Mouse (Mus musculus) right cerebral cortex, postnatal 25 days (tissue): ENCODE data around the gene Smyd2.

Experiments used
- DNase-seq: peaks from one replicate; pipeline ENCODE4 v3.0.0; 2022

Gene Smyd2

DNA sequence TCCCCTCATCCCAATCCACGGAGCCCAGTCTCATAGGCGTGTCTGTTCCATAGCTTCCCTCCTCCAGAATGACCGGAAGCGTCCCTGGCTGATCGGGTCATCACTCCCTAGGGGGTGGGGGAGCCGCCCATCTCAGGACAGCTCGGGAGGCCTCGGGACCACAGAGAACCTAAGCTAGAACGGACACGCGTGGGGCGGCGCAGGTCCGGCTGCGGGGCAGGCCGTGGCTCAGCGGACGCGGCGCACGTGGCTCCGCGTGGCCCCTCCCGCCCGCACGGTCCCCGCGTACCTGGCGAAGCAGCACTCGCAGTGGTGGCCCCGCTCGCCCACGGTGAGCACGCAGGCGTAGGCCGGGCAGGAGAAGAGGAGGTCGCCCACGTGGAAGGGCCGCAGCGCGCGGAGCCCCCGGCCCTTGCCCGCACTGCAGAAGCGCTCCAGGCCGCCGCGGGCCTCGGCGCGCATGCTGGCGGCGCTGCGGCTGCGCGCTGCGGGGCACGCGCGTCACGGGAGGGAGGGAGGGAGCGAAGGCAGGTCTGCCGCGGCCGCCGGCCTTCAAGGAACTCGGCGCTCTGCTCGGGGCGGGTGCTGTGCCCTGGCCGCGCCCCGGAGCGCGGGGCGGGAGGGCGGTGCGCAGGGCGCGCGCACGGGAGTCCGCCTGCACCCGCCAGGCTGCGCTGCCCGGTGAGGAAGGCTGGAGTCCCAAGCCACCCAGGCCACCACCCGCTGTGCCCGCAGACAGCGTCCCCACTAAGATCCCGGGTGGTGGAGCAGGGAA, at the start of gene Smyd2:
TSS of gene Smyd2 (minus strand) at position 546 of the 775 bp plus-strand sequence.
- DNase-seq = peak; percentile 76

DNA sequence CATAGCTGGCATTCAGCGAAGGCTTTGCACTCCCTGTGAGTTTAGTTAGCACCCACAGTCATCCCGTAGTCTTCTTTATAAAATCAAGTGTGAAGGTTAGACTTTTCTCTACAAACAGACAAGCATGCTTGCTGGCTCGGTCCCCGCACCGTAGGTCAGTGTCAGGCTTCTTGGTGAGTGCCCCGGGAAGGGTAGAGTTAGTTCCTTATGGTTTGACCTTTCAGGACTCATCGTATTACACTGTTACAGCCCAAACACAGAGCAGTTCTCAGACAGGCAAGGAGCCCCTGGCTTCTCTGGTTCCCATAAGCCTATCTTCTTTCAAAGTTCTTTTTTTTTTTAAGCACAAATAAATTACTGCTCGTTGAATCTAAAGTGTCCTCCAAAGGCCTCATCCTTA, 48.2 kb upstream of the Smyd2 start:
- no peak for DNase-seq

DNA sequence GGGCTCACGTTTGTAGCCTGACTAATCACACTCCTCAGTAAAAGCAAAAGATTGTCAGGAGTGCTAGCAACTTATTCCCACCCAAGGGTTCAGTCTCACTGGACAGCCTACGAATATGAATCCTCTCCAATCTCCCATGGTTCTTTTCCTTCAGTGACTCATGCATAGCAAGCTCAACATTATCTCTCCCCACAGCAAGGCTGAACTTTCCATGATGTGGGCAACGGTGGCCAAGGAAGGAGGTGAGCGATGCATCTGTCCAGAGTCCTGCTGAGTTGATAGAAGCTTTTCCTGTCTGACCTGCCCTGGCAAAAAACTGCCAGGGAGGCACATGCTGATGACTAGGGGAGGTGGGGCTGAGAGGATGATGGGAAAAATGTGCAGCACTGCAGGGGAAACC, 45.9 kb upstream of the Smyd2 start:
- no peak for DNase-seq

DNA sequence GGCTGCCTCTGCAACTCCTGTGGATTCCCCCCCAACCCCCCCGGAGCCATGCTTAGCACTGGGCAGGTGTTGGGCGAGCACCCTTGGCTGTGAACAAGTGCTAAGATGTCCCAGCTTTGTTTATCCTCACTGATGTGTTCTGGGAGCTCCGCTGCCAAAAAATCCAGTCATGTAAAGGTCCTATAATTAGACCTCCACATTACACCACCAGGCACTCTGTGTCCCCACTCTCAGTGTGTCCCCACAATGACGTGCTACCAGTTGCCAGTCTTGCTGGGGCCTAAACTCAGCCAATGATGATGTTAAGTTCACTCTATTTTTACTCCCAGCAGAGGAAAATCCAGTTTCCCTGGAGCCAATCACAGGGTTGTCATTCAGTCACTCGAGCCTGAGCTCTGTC, 38.3 kb upstream of the Smyd2 start:
- peak; percentile 47 for DNase-seq

DNA sequence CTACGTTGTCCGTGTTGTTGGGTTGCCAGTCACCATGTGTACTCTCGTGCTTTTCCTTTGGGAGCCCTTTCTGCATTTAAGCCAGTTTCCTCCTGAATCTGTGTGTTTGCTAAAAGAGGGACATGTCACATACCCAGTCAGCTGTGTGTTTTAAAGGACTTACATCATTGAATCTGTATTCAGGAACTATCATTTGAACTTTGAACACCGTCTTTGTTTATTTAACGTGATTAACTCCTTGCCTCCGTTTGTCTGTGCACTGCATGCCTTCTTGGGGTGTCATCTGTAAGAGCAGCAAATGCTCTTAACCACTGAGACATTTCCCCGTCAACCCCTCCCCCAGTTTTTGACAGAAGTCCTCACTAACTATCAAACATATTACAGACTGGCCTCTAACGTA, 37.6 kb upstream of the Smyd2 start:
- no peak for DNase-seq

DNA sequence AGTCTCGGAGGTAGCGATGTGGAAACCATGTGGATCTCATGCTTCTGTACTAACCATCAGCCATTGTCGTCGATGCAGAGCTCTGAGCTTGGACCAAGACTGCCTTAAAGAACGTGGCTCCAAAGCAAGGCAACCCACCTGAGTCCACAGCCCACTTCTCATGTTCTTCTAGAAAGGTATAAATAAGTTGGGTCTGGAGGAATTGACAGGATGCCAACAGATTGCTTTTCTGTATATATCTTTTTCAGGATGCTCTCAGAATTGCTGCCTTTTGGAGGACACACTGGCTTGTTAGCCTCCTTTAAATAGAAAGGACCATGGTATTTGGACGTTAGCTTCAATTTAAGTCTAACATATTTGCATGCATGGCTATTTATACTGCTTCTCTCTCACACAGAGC, 29.7 kb upstream of the Smyd2 start:
- DNase-seq = no peak

DNA sequence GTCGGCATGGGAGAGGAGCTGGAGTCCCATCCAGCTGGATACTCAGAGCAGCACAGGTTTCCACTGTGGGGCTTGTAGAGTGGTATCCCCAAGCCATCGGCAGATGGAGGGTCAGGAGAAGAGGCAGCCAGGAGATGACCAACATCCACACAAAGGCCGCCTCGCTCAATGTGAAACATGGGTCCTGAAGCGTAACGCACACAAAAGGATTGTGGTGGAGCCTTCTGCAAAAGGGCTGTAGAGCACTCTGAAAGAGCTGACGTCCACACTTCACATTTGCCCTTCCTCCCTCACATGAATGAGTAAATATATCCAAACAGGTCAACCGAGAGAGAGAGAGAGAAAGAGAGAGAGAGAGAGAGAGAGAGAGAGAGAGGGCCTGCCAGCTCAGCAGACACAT, 25.2 kb upstream of the Smyd2 start:
- no peak for DNase-seq

DNA sequence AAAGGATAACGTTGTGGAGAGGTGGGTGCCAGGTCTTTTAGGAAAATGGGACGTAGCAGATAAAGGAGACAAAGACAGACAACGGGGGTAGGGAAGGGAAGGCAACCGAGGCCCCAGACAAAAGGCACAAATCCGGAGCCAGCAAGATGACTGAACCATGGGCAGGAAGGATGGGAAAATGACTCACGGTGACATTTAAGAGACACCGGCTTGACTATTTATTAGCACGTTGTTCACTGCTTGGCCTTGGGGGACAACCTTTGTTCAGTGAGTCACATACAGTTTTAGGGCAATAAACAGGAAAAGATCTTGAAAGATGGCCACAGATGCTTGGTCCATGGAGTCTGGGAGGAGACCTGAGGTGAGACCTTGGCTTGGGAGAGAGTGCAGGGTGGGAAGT, 24.0 kb upstream of the Smyd2 start:
- DNase-seq = no peak

DNA sequence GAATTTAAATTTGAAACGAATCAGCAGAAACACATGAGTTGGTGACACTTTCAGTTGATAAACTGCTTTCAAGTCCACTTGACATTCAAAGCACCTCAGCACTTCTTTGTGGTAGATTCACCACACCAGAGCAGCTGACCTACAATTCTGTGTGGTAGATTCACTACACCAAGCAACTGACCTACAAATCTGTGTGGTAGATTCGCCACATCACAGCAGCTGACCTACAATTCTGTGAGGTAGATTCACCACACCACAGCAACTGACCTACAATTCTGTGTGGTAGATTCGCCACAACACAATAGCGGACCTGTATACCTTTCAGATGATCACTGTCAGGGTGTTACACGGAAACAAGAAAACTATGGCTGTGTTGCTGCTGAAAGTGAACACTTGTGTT, 19.6 kb upstream of the Smyd2 start:
- DNase-seq = no peak

DNA sequence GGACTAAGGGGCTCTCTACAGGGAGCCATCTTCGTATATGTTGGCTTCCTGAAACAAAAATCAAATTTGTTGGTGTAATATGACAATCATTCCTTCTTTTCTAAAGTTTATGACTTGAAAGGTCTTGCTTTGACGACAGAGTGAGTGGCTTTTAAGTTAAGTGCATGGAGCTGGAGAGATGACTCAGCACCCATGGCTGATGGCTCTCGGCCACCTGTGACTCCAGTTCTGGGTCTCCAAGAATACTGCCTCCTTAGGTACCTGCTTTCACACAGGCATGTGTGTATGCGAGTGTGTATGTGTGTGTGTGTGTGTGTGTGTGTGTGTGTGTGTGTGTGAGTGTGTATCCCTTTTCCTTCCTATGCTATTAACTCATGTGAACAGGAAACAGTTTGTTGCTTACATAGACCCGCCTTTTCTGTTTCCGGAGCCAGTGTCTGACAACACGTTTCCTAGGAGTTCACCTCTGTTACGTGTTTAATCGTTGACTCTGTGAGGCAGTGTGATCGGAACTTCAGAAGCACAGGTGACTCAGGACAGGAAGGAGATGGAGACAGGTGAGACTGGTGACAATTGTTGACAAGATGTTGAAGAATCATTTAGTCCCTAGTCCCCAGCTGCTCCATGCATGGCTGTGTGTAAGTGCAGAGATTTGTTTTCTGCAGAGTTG, 14.4 kb upstream of the Smyd2 start:
- no peak for DNase-seq

DNA sequence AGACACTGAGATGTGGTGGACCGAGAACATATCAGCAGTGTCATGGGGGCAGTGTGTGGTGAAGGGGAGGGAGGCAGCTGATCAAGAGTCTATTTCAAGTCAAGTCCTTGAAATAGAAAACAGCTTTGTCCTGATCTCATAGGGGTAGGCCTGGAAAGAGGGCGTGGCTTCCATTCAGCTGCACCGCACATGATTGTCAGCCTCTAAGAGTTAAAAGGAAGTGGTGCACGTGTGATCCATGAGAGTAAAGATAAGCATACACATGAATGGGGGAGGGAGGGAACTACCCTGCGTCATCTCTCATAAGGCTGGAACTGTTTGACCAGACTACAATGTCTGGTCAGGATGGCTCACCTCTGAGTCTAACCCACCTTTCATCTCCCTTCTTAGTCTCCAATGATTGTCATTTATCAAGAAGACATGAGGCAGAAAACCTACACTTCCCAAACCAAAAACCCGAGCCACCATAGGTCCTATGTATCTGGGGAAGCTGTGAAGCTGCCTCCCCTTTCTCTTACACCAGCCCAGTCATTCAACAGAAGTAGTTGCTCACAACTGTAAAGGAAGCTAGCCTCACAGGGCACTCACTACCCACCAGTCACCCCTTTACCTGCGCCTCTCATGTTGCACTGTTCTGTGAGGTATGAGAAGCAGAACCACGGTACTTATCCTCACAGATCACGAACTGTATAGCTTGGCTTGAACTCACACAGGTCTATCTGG, 11.5 kb upstream of the Smyd2 start:
- no peak for DNase-seq

DNA sequence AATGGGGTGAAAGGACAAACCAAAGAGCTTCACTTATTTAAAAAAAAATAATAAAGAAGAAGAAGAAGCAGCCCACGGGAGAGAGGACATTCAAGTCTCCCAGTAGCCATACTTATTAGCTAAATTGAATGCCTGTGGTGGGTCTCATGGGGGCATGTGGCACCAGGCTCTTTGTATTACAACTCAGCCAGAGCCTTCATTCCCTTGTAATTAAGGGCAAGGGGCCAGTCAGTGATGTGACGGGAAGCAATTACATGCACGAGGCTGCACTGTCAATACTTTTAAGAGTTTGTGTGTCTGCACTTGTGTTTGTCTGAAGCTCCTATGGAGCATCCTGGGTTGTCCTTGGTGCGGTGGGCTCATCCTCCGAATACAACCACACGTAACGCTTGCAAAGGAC, 10.8 kb upstream of the Smyd2 start:
- DNase-seq = no peak

DNA sequence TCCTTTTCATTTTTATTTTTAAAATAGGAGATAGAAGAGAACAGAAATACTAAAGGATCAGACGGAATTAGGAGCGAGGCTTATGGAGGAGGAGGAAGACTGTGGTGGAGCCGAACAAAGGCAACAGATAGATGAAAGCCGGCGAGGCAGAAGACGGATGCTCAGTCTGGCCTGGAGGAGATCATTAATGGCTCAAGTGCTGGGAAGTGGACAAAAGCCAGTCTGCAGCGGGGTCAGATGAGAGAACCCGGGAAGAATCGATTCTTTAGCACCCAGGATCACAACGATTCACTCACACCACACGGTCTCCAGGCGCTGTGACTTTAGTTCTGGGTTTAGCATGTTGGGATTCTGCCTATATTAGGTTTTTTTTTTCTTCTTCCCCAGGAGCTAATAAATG, 10.0 kb upstream of the Smyd2 start:
- no peak for DNase-seq

DNA sequence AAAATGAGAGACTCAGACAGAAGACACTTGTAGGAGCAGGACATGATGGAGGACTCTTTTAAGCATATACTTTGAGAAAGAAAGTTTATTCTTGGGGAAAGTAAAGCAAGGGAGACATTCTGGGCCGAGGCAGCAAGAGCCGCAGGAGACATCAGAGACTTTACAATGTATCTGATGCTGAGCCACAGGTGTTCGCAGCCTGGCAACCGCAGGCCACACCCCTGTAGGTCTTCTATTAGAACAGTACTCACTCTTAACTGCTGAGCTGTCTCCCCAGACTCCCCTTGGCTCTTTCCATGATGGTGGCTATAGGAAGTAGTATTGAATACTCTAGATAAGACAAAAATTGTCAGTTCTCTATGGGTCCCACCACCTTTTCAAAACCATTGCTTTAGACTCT, 7.7 kb upstream of the Smyd2 start:
- DNase-seq = no peak

DNA sequence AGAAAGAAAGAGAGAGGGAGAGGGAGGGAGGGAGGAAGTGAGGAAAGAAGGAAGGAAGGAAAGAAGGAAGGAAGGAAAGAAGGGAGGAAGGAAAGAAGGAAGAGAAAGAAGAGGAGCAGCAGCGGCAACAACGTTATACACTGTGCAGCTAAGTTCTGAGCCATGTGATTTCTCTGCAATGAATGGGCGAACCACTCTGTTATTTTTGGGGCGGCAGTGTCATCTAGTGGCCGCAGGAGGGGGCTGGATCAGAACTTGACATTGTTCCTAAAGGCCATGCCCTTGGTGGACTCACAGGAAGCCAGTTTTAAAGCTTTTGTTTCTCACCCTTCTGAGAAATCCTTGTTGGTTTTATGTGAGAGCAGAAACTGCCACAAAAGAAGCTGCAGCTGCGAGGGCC, 5.5 kb upstream of the Smyd2 start:
- no peak for DNase-seq

DNA sequence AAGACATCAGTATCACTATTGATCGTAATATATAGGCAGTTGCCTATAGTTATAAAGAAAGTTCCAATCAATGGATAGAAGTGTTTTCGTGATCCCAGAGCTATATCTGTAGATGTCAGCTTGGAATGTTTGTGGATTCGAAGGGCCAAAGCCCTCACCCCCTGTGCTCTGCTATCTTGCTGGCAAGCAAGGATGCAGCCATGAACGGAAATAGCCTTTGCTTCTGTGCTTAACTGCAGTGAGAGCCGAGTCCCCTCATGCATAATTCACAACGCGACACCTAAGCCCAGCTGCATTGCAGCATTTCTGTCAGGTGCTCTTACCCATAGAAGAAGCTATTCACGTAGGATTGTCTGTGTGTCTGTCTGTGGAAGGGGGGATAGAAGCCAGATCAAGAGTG, 4.1 kb upstream of the Smyd2 start:
- no peak for DNase-seq

DNA sequence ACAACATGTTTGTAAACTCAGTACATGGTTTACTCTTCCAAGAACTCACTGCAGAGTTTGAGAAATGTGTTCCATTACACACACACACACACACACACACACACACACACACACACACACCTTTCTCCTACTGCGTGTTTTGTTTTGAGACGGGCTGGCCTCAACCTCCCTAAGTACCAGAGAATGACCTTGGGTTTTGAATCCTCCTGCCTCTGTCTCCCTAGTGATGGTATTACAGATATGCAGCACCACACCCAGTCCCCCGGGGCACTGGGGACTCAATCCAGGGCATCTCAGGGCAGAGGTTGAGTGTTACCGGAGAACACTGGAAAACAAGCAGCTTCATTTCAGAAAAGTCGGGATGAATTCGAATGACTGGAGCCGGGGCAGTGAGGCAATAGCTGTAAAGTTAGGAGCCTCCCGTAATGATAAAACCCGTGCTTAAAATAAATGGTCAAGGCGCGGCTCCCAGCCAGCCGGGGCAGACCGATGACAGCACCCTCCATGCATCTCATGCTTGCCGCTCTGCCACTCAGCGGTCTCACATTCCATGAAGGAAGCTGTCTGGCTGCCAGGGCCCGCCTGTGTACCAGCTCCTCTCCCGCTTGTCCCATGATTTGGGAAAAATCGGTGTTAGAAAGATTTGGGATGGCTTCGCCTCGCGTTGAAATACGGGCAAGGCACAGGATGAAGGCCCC, 1.9 kb upstream of the Smyd2 start:
- no peak for DNase-seq

DNA sequence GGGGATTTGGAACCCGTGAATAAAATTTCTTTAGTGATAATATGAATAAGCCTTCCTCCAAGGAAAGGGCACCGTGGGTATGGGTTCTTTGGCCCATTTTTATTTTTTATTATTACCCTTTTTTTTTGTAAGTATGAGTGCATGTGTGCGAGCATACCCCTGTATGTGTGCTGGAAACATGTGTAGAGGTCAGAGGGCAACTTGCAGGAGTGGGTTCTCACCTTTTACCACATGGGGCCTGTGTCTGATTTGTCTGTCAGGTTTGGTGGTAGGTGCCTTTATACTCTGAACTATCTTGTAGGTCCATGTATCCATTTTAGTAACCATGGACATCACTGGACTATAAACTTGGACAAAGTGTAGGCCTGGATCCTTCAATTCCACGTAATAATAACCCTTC, 994 bp upstream of the Smyd2 start:
- DNase-seq = no peak

DNA sequence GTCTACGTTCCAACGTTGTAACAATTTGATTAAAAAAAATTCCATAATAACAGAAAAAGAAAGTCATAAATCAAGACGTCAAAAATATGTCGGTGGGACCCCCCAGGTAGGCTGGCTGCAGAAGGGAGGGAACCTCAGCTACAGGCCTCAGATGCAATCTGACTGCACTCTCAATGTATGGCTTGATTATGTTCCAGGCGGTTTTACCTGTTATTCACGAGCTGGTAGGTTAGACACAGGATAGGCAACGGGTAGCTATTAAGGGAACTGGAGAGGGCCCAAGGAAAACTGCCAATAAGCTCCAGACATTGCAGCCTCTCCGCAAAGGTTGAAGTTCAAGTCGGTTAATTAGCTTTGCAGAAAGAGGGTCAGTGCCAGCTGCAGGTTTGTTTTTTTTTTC, 558 bp upstream of the Smyd2 start:
- no peak for DNase-seq

DNA sequence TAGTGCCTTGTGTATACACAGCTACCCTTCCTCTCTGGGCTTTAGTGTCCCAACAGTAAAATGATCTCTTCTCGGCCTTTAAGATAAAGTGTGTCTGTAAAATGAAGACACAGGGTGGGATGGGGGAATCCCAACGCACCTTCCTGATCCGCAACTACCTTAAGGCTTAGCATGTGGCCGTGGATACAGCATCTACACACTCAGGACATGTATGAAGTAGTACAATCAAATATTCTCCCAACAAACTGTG, 670 bp downstream of the Smyd2 start:
- no peak for DNase-seq

DNA sequence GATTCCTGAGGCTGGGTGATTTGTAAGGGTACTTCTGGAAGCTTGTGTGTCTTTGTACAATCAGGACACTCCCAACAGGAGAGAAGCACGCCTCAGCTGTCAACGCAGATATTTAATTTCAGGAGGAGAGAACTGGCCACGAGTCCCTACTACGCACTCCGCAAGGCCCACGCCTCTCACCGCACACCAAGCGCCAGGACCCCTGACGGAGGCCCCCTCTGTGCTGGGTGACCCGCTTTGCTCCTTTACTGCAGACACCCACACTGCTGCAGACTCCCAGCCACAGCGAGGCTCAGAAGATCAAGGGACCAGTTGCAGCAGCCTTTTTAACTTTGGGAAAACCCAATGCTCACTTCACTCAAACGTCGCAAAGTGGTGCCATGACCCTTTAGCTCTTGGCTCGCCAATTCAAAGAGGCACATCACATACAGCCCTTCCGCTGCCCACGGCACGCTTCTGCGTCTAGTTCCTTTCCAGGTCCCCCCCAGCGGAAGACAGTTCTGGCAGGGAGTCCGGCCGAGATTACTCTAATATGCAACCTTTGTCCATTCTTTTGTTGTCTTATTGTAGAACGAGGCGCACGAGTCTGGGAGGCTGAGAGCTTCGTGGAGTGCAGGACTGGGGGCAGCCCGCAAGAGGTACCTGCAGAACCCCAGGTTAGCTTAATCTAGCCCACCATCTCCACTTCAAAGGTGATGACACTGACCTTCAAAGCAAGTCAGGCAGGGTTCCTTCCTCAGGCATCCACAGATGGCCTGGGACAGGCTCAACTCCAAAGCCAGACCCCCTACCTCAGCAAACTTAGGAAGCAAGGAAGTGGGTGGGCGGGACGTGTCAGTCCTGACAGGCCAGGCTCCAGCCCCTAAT, 1.2 kb downstream of the Smyd2 start:
- DNase-seq = no peak

DNA sequence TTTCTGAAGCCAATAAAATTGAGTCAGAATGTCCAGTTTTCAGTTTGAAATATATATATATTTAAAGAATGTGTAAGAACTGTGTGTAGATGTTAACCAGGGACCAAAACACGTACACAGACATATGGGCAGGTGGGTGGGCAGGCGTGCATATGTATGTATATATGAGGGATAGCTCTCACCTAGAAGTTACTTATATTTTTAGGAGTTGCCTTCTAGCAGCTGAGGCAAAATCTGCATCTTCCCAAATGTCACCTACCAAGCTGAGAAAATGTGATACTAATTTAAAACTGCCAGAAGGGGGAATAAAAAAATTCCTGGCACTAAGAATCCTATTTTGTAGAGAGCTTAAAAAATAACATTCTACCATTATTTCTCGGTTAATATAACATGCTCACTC, 2.4 kb downstream of the Smyd2 start:
- peak; percentile 54 for DNase-seq

DNA sequence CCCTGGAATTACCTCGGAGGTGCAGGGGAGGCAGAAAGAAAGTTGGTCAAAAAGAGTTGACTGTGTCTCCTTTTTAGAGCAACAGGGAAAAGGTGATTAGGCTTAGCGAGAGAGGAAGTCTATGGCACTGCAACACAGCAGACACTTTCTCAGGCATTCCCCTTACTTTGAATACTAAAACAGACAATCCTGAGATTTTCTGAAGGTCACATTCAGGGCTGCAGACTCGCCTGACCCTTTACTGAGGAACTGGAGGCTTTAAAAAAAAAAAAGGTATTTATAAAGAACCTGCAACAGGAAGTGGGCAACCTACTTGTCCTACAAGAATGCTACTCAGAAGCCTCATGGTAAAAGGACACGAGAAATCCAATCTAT, 5.0 kb downstream of the Smyd2 start:
- no peak for DNase-seq
